Mouse (Mus musculus): Measurements from ENCODE around the gene Tbc1d30.

The Tbc1d30 gene

GRCm38 (mm10) chr10:121364801-121365564 lies 13.9 kb upstream of the Tbc1d30 start, which contains the start of gene Gns:
TSS of gene Gns (plus strand) at chr10:121365090.
- DNase-seq: peak; percentile 98

DNA sequence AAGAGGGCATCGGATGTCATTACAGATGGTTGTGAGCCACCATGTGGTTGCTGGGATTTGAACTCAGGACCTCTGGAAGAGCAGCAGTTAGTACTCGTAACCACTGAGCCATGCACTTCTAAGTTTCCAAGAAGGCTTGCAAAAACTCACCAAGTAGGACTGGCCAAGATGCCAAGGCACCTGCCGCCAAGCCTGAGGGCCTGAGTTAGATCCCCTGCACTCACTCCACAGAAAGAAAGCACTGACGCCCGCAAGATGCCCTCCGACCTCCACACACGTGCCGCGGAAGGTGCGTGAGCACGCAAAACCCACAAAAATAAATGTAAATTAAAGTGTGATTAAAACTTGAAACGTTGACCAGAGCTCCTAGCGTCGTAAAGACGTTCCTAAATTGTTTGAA lies 13.2 kb upstream of the Tbc1d30 start:
- DNase-seq: no peak

- peak; percentile 58 for DNase-seq
Measured at GRCm38 (mm10) chr10:121363201-121363600, 12.1 kb upstream of the Tbc1d30 start.

GRCm38 (mm10) chr10:121360358-121360757 lies 9.3 kb upstream of the Tbc1d30 start:
- DNase-seq: no peak

DNA sequence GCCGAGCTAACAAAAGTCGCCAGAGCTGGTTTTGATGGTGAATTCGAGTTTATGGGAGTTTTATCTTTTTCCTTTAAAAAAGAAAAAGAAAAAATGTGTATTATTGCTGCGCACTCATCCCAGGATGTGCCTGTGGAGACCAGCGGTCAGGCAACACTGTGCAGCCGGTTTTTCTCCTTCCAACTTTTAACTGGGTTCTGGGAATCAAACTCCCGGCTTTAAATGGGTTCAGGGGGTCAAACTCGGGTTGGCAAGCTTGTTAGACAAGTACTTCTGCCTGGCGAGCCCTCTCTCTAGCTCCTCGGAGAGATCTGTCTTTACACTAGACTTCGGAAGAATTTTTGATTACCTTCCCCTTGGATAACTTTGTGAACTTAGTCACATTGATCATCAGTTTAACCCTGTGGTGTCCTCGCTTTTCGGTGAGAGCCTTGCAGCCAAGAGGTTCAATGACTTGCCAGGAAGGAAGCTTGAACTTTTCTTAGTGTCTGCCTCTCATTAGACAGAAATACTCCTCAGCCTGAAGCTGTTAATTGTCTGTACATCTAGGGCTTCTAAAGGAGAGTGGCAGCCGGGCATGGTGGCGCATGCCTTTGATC lies 713 bp upstream of the Tbc1d30 start:
- DNase-seq: peak; percentile 68

GRCm38 (mm10) chr10:121350357-121351065 lies 567 bp downstream of the Tbc1d30 start:
- DNase-seq: peak; percentile 88

DNA sequence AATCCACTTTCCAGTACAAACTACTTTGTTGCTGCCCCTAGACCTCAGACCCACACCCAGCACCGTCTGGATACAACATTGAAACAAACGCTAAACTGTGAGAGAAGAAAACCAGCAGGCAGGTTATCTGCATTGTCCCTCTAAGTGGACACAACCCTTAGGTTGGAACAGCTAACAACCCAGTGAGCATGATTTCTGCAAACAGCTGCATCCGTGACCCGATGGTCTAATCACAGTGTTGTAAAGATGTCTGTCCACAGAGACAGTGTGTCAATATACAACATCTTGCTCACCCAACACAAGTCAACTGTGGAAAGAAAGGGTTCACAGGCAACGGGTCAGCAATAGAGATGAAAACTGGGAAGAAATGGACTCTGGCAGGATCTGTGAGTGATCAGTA lies 1.8 kb downstream of the Tbc1d30 start:
- peak; percentile 84 for DNase-seq

DNA sequence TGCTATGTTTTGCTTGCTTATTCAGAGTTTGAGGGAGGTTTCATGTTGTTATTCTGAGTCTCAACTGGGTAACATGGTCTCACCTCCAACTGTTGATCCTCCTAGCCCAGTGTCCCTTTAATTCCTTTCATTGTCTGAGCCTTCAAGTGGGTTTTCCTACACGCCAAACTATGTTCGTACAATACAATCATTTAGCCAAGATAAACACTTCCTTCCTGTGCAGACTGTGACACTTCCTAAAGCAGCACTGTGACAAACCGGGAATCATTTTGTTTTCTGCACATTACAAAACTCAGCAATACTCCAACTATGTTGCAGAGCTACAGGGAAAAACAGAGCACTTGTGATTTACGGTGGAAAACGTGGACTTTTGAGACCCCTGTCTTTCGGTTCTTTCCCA lies 7.2 kb downstream of the Tbc1d30 start:
- peak; percentile 79 for DNase-seq

DNA sequence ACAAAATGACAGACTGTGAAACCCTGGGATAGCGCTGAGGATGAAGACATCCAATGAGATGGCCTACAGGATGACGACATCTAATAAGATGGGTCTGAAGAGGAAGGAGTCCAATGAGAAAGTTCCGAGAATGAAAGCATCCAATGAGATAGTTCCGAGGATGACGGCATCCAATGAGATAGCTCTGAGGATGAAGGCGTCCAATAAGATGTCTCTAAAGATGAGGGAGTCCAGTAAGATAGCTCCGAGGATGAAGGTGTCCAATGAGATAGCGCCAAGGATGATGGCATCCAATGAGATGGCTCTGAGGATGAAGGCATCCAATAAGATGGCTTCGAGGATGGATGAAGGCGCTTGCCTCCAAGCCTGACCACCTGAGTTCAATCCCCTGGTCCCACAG lies 8.8 kb downstream of the Tbc1d30 start:
- DNase-seq: peak; percentile 24

- DNase-seq: peak; percentile 61
Measured at GRCm38 (mm10) chr10:121340754-121341593, 10.1 kb downstream of the Tbc1d30 start.

DNA sequence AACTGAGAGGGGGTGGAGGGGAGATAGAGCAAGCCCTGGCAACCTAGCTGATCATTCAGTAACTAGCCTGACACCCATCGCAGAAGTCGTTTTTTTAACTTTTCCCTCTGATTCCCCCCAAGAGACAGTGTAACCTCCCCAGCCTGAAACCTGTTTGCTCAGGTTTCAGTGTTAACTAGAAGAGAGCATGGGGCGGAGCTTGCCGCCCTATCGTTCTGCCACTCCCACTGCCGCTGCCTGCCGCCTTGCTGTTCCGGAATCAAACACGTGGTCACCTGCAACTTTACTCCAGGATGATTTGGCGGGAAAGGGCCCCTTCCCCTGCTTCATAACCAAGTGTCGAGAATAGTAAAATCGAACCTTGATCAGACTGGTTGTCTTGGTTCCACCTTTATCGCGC lies 14.5 kb downstream of the Tbc1d30 start:
- peak; percentile 66 for DNase-seq

DNA sequence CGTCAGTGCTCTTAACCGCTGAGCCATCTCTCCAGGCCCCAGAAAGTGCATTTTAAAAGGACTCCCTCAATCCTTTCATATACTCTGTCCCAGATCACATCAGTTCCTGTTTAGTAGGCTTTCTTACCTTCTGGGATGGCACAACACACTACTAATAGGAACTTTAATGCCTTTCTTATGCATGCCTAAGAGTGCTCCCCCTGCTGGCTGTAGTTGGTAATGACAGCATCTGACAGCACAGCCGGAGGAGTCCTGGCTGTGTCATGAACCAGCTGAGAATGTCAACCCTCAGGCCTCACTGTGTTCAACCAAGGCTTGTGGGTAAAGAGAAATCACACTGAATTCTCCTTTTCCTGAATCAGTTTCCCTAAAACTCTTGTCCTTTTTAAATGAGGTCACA lies 16.5 kb downstream of the Tbc1d30 start:
- DNase-seq: peak; percentile 89

- peak; percentile 94 for DNase-seq
Measured at GRCm38 (mm10) chr10:121330940-121331339, 20.1 kb downstream of the Tbc1d30 start.

DNA sequence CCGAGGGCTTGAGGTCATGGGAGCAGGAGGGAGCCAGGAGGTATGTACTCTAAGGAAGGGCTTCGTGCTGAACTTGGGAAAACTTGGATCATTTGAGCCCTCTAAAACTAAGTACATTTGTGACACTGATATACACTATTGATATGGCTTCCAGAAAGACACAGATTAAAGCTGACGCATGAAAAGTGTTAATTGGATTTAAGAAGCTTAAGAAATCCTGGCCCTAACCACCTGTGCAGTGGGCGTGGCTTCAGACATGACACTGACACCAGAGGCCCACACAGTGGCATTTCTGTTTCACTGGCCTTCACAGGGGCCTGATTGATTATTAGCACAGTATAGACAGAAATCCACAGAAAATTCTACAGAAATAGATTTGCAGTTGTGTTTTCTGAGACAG lies 21.5 kb downstream of the Tbc1d30 start:
- DNase-seq: no peak

GRCm38 (mm10) chr10:121326167-121326566 lies 24.9 kb downstream of the Tbc1d30 start:
- DNase-seq: no peak

DNA sequence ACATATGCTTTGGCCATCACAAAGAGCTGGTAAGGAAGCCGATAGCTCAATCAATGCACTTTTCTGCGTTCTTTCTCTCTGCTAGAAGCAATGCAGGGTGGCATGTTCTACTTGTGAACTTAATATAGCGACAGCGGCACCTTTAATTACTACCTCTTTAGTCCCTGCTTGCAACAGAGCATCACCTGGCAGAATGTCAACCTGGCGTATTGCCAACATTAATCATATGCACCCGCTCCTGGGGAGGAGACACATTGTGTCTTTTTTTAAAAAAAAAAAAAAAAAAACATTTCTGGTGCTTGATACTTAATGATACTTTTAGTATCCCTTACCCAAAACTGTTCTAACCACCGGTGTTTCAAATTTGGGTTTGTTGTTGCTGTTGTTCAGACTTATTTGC lies 27.6 kb downstream of the Tbc1d30 start:
- DNase-seq: peak; percentile 48

DNA sequence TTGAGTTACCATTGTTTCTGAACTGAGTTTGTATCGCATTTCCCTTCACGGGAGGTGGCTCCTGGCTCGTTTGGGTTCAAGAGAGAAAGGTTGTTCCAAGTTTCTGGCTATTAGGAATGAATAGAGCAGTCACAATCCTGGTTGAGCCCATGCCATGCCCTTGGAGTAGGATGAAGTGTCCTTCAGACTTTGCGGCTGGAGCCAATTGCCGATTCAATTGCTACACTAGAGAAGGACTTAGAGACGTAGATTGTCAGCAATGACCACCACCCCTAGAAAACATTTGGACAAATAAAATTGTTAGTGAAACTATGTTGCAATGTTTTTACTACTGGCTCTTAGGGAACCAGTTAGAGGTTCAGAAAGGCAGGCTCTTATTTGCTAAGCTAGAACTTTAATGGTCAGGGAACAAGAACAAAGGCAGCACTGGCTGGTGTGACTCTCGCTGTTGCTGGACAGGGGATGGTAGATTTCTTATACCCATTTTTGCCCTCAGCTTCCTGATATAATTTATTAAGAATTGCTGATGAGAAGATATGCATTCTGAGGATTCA lies 32.6 kb downstream of the Tbc1d30 start:
- DNase-seq: peak; percentile 77

- DNase-seq: peak; percentile 78
Measured at GRCm38 (mm10) chr10:121316361-121316760, 34.7 kb downstream of the Tbc1d30 start.

DNA sequence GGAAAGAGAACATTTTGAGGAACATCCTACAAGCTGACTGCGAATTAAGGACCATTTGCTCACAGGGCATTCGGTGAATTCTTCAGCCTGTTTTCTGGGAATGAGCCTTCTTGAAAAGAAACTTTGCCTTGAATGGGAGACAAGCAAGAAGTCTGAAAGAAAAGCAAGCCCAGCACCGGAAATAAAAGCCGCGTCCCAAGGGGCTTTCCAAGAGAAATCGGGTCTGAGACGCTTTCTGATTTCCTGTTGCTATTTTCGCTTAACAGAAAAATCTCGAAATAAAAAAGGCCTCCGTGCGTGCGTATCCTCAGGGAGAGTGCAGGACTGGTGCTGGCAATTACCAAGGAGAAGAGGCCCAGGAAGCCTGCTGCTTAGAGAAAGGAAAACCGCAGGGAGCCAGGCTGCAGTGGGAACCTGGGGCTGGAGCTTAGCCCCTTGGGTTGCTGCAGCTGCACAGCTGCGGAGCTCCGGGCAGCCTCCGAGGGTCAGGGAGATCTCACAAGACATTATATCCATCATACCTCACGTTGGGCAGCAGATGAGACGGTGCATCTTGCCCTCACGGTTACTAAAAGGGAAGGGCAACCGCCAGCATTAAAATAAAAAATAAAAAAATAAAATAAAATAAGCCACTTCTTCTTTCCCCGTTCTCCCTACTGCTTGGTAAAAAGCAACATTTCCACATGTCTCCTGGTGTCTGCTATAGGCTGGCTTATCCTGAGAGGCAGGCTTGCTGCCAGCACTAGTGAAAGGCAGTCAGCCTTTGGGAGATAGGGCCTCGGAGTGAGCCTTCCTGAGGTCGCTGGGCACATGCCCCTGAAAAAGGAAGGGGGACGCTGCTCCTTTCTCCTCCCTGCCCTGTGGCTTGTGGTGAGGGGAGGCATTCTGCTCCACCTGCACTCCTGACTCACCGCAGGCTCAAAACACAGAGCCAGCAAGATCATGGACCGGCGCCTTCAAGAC lies 35.5 kb downstream of the Tbc1d30 start:
- DNase-seq: peak; percentile 93

GRCm38 (mm10) chr10:121314186-121314585 lies 36.9 kb downstream of the Tbc1d30 start:
- peak; percentile 85 for DNase-seq

DNA sequence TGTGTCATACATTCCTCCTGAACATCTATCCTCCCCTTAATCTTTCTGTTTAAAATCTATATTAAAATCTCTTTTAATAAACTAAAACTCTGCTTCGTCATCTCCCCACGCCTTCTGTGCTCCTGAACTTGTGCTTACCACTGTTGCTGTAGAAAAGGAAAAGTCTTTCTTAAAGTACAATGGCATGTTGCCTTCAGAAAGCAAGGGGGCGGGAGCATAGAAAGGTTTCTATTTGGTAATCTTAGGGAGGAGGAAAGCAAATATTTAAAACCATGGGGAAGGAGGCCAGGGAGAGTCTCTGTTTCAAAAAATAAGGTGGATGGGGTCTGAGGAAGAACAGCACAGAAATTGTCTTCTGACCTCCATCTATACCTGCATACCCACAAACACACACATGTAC lies 38.0 kb downstream of the Tbc1d30 start:
- DNase-seq: no peak

Data from heart, adult 11 months (tissue).